Mouse (Mus musculus) ES-Bruce4 (cell line): Measurements from ENCODE around the gene Plekha4.

Source experiments
- CTCF ChIP-seq: IDR thresholded peaks from one replicate; pipeline ENCODE4 v1.8.1; 2011; ENCODE audit warnings: low read depth, low read length
- POLR2A ChIP-seq: IDR thresholded peaks from one replicate; pipeline ENCODE4 v1.8.1; 2011; ENCODE audit warnings: low read length; ENCODE audit not compliant: insufficient read depth

- TF ChIP-seq CTCF = no peak
- TF ChIP-seq POLR2A = no peak
Measured at GRCm38 (mm10) chr7:45489578-45489977, 36.6 kb upstream of the Plekha4 start.
